Mouse (Mus musculus) spleen, postnatal 10 days (tissue): ENCODE measurements around the gene Fat1.

Experiments used
- DNase-seq, 2 experiments: peaks; one replicate each; pipeline ENCODE4 v3.0.0; 2021 to 2022; ENCODE audit warnings: low spot score in 2 of 2

Gene Fat1

DNA sequence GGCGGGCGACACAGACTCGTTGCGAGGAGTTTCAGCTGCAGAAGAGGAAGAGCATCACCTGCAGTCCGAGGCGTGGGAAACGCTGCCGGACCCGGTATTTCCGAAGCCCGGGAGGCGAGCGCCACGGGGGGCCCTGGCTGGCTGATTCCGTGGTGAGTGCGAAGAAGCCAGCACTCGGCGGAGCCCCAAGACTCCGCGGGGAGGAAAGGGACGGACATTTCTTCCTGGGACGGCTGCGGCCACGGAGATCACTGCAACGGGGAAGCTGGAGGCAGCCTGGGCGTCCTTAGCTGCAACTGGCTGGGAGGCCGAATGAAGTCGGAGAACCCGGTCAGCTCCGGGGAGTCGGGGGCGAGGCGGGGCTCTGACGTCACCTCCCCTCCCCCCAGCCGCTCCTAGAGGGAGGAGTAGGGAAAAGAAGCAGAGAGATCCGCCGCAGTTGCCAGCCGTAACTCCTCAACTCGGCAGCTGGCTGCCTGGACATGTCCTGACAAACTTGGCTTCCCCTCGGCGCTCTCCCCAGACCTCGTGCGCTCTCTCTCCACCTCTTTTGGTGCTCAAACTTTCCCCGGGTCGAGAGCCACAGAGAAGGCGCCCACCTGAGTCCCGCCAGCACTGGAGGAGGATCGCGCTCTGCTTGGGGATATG lies at the start of gene Fat1:
Gene Fat1, plus strand, starts transcription at position 598 of the 648 bp plus-strand sequence.
- peak in 1 of 2 experiments; percentile 20 for DNase-seq

DNA sequence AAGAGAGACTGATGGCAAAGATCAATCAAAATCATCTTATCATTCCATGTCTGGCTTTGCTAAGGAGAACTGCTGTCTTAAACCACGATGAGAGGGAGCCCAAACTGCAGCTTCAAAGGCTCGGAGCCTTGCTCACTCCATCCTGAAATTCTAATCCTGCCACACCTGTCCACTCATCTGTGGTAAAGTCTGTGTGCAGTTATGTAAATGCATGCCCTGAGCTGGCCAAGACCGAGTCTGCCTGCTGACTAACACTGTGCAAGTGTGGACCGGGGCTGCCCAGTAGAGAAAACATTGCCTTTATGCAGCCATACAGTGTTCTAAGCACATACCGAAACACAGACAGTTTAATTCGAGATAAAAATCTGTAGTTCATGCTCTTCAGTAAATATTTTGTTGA lies 40.6 kb upstream of the Fat1 start:
- DNase-seq = no peak

GRCm38 (mm10) chr8:44899575-44899991 lies 35.7 kb upstream of the Fat1 start:
- no peak for DNase-seq

DNA sequence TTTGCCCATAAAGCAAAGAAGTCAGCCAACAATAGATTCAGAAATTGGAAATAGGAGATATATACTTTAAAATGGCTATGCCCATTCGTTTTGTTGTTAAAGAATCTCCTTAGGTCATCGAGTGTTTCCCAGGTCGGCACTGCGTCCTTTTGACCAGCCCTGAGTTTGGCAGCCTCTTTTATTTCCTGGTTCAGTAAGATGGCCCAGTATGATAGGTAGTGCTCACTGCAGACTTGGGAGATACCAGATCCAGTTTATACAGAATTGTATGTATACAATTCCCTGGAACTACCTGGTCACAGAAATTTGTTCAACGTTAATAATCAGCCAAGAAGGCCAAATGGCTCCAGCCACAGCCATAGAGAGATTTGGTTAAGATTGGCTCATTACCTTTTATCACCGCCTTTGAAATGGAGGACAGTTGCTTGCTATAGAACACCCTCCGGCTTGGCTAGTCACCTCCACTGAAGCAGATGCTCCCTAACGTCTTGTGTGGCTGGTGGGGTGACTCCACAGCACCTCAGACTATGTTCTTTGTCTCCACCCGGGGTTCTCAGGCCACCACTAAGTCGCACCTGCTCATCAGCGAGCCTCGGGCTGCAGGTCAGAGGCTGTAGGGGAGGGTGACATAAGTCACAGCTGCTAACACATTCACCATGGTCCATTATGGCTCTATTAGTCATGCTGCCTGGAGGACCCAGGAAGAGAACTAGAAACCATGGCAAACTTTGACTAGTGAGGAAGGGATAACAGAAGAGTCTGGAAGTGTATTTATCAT lies 23.9 kb upstream of the Fat1 start:
- DNase-seq = no peak

GRCm38 (mm10) chr8:44919487-44920082 lies 15.7 kb upstream of the Fat1 start:
- no peak for DNase-seq

- DNase-seq = no peak
Observed at GRCm38 (mm10) chr8:44920379-44921032, 14.7 kb upstream of the Fat1 start.

DNA sequence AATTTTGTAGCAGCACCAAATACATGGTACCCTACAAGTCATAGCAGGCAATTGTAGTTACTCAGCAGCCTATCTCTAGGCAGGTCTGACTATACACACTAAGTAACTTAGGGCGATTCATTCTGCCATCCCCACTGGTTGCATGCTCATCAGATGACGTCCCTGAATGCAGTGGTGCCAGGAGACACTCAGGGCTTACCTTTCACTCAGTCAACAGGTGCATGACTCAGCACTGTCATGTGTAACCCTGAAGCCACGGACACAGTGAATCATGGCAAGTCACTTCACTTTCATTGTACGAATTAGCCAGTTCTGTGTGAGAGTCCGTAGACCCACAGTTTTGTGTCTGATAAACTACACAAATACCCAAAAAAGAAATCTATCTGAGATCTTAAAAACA lies 10.3 kb upstream of the Fat1 start:
- DNase-seq = no peak

DNA sequence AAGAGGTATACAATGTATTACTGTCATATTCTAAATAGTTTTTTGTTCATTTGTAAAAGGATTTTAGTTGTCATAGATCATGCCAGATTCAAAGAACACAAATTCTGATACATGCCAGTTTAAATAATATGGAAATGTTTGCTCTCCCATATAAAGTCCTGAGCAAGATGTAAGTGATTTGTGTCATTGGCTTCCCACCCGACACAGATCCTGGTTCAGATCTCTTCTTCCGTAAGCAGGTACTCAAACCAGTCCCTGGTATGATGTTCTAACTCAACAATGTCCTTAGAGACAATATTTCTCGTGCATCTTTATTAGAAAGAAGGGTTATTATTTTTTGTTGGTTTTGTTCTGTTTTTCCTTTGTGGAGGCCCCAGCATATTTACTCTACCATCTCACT lies 5.2 kb upstream of the Fat1 start:
- no peak for DNase-seq

DNA sequence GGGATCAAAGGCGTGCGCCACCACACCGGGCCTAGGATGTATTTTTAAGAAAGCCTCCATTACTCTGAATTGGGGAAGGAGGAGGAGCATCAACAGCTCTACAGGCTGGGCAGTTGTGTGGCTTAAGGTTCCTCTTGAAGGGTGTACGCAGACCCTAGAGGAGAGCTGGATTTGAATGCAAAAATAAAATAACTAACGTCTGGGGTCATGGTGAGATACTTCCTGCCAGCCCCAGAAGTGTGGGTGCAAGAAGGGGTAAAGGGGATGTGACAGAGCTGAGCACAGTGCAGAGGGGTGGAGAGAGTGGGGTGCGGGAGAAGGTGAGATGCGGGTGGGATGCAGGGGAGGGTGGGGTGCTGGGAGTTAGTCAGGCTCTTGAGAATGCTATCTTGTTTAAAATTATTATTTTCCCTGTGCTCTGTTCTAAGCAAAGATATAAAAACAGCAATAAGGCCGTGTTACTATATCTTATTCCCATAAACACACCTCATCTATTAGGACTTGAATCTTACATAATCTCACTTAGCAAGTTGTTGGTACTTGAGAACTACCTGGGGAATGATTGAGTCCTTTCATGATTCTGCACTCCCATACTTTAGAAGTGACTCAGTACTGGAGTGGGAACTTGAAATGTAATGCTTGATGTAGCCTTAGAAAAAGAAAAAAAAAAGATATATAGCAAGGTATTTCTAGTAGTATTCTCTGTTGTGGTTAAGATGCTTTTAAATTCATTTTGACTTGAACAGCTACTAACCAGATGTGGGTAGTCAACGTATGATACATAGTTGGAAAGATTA lies 2.5 kb upstream of the Fat1 start:
- no peak for DNase-seq

GRCm38 (mm10) chr8:44933478-44933877 lies 1.8 kb upstream of the Fat1 start:
- DNase-seq = no peak

DNA sequence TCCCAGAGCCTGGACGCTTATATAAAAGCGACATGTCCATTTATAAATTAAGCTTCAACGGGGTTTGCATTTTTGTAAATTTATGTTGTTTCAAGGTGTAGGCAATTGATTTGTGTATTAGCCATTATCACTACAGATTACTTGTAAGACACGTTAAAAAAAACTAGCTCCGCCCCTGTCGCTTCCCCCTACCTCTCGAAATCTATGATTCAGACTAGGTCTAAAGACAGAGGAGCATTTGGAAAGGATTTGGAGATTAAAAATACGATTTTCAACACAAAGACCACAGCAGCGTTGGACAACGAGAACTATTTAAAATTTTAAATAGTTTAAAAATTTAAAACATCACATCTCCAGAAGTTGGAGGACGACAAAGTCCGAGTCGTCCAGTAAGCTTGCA lies 831 bp upstream of the Fat1 start:
- no peak for DNase-seq

- DNase-seq = peak in 1 of 2 experiments; percentile 34
Observed at GRCm38 (mm10) chr8:44935741-44936140, 494 bp downstream of the Fat1 start.

GRCm38 (mm10) chr8:44936481-44936961 lies 1.3 kb downstream of the Fat1 start:
- DNase-seq = no peak

DNA sequence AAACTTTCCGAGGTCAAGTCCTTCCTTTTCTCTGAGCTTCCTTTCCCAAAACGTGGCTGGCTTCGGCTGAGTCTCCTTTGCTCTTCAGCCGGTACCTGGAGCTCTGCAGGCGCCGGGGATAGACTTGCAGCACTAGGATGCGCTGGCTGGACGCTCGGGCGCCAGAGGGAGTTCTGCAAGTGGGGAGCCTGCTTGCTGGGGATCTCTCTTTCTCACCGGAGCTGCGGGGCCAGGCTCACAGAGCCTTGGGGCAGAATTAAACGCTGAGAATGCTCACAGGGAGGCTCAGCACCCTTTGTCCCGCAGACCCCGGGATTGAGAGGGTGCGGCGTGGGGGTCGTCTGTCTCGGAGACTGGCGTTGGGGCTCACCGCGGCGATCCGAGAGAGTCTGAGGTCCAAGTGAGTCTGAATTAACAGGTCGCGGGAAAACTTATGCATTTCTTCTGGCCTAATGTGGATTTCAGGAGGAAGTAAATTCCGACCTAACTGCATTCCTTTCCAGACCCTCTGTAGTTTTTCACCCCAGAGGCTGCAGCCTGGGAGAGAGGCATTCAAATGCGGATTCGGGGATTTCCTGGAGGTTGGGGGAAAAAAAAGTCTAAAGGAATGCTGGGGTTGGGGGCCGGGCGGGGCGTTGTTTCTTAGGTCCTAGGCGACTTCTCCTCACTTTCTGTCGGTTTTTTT lies 2.0 kb downstream of the Fat1 start:
- DNase-seq = no peak

DNA sequence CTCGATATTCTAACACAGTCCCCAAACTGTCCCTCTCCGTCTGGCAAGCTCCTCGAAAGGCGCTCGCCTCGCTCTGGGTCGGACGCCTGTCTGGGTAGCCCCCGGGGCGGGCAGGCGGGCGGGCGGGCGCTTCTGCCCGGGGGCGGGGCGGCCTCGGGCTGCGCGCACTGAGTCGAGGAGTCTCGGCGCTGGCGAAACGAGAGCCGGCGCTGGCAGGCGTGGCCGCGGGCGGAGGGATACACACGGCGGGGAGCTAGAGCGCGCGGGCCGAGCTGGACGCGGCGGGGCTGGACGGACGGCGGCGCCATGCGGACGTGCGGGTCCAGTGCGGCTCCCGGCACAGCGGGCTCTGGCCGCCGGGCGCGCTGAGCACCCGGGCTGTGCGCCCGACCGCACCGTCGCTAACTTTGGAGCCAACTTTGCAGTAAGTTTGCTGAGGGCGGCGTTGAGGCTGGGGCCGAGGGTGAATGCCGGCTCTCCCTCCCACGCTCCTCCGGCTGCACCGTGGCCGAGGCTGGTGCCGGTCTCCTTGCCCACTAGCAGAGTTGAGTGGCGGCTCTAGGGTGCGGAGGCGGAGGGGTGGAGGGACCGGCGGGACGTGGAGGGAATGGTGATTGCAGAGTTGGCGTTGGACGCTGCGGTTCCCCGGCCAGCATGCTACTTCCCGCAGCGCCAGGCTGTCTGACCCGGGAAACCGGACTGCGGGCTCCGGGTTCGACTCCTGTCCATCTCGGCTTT lies 2.8 kb downstream of the Fat1 start:
- DNase-seq = peak in 1 of 2 experiments; percentile 46

- DNase-seq = no peak
Observed at GRCm38 (mm10) chr8:44938643-44938979, 3.4 kb downstream of the Fat1 start.

- no peak for DNase-seq
Observed at GRCm38 (mm10) chr8:44945577-44945976, 10.3 kb downstream of the Fat1 start.

DNA sequence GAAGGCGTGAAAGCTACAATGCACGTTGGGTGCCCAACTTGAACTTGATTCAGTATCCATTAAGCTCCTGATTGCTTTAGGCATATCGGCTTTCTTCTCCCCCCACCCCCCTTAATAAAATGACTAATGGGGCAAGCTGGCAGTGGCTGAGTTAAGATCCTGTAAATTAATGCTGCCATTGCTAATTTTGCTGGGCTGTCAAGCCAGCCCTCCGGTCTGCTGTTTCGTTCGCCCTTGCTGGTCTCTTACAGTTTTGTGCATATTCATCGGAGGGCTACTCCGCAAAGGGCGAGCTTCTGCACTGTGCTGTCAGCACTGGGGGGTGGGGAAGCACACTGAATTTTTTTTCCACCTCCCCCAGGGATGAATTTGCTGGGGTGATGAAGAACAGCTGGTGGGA lies 13.3 kb downstream of the Fat1 start:
- DNase-seq = no peak

GRCm38 (mm10) chr8:44960455-44960854 lies 25.2 kb downstream of the Fat1 start:
- DNase-seq = no peak

- DNase-seq = no peak
Observed at GRCm38 (mm10) chr8:44960906-44961305, 25.7 kb downstream of the Fat1 start.
